Mouse (Mus musculus) gastrocnemius, postnatal 25 days (tissue): ENCODE results near the gene Rpl41. TPM values are rescaled to one million over a fixed set of nuclear protein-coding genes. Genes with fewer than 3 reads are reported as not detected.
A peak's percentile ranks its signal among the peaks of the same experiment; 100 is the strongest.

Experiments used
- DNase-seq: peaks from one replicate; pipeline ENCODE4 v3.0.0; 2022
- long read RNA-seq, 2 experiments: library from polyadenylated mRNA; stranded (forward); transcript quantifications; one replicate each; pipeline ENCODE4 v2.0.0; 2021
- total RNA-seq, 2 experiments: library from RNA; stranded (reverse); gene quantifications; 1 replicate in 1 of 2; 2 replicates in 1 of 2; pipeline ENCODE4 v1.2.3; 2021

Gene Rpl41
- total RNA-seq: 1,000 to 10,000 TPM in 1 of 2 experiments, 100 to 1,000 TPM in 1; 972 to 1,021 TPM
- long read RNA-seq, experiment 1, transcript Rpl41-206 (3 exons, 544 nt): minor isoform, 71 of 2,023 reads
- long read RNA-seq, experiment 1, transcript Rpl41-203 (4 exons, 437 nt): minor isoform, 40 of 2,023 reads
- long read RNA-seq, experiment 1, transcript Rpl41-201 (4 exons, 582 nt): major isoform, 1,870 of 2,023 reads
- long read RNA-seq, experiment 1, partial matches to known transcripts: 6 of 2,023 reads
- long read RNA-seq, experiment 1, other reads (novel, unspliced or antisense): 31 of 2,023 reads
- long read RNA-seq, experiment 2, transcript Rpl41-206 (3 exons, 544 nt): minor isoform, 37 of 1,184 reads
- long read RNA-seq, experiment 2, transcript Rpl41-201 (4 exons, 582 nt): major isoform, 1,099 of 1,184 reads
- long read RNA-seq, experiment 2, transcript Rpl41-203 (4 exons, 437 nt): minor isoform, 25 of 1,184 reads
- long read RNA-seq, experiment 2, partial matches to known transcripts: 19 of 1,184 reads
- long read RNA-seq, experiment 2, other reads (novel, unspliced or antisense): 3 of 1,184 reads

- peak; percentile 93 for DNase-seq
Measured at GRCm38 (mm10) chr10:128548947-128549681, at the start of gene Rpl41. Gene Rpl41 (minus strand): TSS chr10:128549305.

GRCm38 (mm10) chr10:128598476-128598875 is 49.4 kb upstream of the Rpl41 start:
- no peak for DNase-seq

- DNase-seq: no peak
Measured at GRCm38 (mm10) chr10:128592797-128593196, 43.7 kb upstream of the Rpl41 start.

GRCm38 (mm10) chr10:128591436-128591835 is 42.3 kb upstream of the Rpl41 start:
- DNase-seq: no peak

- DNase-seq: peak; percentile 38
Measured at GRCm38 (mm10) chr10:128590193-128590690, 41.1 kb upstream of the Rpl41 start.

- DNase-seq: peak; percentile 32
Measured at GRCm38 (mm10) chr10:128589464-128590192, 40.5 kb upstream of the Rpl41 start, which contains the start of gene Erbb3. Gene Erbb3 (minus strand): TSS chr10:128589652.

- DNase-seq: no peak
Measured at GRCm38 (mm10) chr10:128588775-128589463, 39.8 kb upstream of the Rpl41 start.

- DNase-seq: no peak
Measured at GRCm38 (mm10) chr10:128588136-128588535, 39.0 kb upstream of the Rpl41 start.

GRCm38 (mm10) chr10:128587697-128588096 is 38.6 kb upstream of the Rpl41 start:
- no peak for DNase-seq

GRCm38 (mm10) chr10:128587120-128587519 is 38.0 kb upstream of the Rpl41 start:
- DNase-seq: no peak

GRCm38 (mm10) chr10:128586546-128586945 is 37.4 kb upstream of the Rpl41 start:
- no peak for DNase-seq

- DNase-seq: no peak
Measured at GRCm38 (mm10) chr10:128584386-128584785, 35.3 kb upstream of the Rpl41 start.

GRCm38 (mm10) chr10:128583644-128584043 is 34.5 kb upstream of the Rpl41 start:
- peak; percentile 77 for DNase-seq

- DNase-seq: no peak
Measured at GRCm38 (mm10) chr10:128579731-128580130, 30.6 kb upstream of the Rpl41 start.

- DNase-seq: no peak
Measured at GRCm38 (mm10) chr10:128579298-128579697, 30.2 kb upstream of the Rpl41 start.

GRCm38 (mm10) chr10:128578330-128578729 is 29.2 kb upstream of the Rpl41 start:
- no peak for DNase-seq

- DNase-seq: no peak
Measured at GRCm38 (mm10) chr10:128575063-128575462, 26.0 kb upstream of the Rpl41 start.

GRCm38 (mm10) chr10:128565788-128566531 is 16.9 kb upstream of the Rpl41 start, which contains the start of gene Pa2g4:
Gene Pa2g4 (minus strand): TSS chr10:128565987.
- peak; percentile 99 for DNase-seq

- DNase-seq: peak; percentile 30
Measured at GRCm38 (mm10) chr10:128565206-128565787, 16.2 kb upstream of the Rpl41 start.

- DNase-seq: no peak
Measured at GRCm38 (mm10) chr10:128563544-128563943, 14.4 kb upstream of the Rpl41 start.
